Mouse (Mus musculus) brain, embryonic 18.5 days (tissue): ENCODE results near the gene Tuba1b.

ENCODE experiments used
- DNase-seq: peaks from one replicate; pipeline ENCODE4 v3.0.0-alpha.2; 2012; ENCODE audit warnings: low read depth, low spot score

The Tuba1b gene

DNA sequence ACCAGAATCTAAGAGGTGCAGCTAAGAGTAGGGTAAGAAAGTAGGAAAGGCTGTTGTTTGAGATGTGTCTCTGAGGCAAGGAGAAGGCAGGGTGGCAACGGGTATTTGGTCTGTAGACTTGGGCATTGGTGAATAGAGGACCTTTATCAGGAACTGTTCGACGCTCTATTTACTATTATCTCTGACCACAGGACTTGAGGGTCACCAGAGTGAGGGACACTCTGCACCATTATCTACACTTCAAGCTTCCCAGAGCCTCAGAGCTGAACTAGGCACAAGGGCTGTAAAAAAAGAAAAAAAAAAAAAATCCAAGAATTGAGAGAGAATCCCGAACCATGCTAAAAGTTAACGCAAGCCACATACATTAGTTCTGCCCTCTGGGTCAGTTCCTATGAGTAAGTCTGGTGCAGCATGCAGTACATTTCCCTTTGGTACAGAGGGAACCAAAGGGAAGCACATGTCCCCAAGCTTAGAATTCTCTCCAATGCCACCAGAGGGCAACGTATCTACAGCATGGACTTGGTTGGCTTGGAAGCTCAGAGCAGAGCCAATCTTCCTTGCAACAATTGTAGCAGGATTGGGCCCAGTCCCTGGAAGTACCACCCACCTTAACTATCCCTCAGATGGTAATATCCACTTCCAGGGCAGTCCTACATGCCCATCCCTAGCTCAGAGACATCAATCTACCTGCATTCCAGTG lies 42.3 kb downstream of the Tuba1b start:
- peak; percentile 52 for DNase-seq

DNA sequence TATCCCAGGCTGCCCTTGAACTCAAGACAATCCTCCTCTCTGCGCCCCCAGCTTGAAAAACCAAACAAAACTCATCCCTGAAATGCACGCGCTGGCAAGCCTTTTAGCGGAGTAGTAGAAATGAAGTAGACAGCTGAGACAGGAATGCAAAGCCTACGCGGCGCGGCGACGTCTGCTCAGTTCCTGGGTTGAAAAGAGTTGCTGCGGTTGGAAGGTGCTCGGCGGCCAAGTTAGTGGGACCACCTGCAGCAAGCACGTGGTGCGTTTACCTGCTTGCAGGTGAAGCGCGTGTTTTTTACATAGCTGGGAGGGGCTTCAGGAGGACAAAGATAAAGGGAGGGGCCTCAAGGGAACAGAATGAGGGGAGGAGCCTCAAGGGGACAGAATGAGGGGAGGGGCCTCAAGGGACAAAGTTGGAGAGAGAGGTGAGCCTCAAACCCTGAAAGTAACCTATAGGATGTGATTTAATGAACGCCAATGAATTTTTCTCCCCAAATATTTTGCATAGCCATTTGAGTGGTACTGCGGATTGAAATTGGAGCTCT lies 43.1 kb downstream of the Tuba1b start:
- no peak for DNase-seq

DNA sequence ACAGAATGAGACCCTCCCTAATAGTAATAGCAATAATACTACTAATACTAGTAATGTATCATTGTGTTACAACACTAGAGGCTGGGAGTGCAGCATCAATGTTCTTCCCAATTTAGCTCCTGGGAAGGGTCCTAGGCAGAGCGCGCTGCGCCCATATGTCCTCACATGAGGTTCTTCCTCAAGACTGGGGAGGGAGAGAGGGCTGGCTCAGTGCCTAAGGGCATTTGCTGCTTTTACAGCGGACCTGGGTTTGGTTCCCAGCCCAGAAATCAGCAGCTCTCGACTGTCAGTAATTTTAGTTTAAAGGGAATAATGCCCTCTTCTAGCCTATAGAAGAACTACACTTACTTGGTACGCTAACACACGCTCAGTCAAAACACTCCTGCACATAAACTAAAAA lies 46.8 kb downstream of the Tuba1b start:
- no peak for DNase-seq

DNA sequence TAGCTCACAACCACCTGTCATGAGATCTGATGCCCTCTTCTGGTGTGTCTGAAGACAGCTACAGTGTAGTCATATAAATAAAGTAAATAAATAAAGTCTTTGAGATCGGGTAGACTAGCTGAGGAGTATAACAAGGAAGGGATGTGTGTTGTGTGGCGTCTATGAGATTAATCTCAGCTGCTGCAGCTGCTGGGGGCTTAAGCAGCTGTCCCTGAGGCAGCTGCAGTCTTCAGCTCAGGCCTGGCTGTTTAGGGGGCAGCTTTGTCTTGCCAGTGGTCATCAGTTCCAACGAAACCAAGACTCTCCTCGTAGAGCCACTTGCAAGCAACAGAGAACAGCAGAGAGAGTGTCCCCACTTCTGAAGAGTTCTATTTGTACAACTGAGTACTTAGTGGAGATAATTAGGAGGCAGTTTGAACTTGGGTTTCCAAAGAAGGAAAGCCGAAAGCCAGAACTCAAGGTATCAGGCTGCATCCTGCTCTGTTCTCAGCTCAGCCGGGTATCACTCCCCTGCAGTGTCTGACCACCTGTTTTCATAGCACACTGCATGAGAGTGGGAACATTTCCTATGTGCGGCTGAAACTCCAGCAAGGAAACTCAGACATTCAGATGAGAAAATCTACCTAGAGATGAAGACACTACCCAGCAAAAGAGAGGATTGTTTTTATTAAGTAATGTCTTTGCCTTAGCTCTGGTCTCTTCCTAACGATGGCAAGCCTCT lies 47.5 kb downstream of the Tuba1b start:
- no peak for DNase-seq

DNA sequence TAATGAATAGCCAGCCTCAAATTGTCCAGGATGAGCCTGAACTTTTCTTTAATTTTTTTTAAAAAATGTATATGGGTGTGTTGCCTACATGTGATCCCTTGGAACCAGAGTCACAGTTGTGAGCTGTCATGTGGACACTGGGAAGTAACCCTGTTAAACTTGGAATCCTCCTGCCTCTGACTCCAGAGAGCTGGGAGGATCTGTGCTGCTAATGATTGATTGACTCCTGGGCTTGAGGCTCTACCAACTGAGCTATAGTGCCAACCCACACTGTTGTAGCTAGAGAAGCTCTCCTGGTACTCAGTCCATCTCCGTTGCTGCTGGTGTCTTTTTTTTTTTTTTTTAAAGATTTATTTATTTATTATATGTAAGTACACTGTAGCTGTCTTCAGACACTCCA lies 50.3 kb downstream of the Tuba1b start:
- no peak for DNase-seq

DNA sequence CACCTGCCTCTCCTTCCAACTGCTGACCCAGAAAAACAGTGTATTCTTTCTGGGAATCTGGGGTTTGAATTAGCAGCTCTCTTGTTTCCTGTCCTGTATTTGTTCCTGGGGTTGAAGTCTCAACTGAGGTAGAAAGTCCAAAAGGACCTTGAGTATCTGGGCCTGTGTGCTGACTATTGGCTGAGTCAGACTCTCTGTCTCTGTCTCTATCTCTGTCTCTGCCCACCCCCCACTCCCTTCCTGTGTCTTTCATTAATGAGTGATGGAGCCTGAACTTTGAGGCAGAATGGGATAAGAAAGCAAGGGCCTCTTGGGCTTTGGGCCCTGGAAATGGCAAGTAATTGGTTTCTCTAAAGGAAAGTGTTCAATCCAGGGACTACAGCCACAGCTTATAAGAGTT lies 50.7 kb downstream of the Tuba1b start:
- DNase-seq, result no peak

DNA sequence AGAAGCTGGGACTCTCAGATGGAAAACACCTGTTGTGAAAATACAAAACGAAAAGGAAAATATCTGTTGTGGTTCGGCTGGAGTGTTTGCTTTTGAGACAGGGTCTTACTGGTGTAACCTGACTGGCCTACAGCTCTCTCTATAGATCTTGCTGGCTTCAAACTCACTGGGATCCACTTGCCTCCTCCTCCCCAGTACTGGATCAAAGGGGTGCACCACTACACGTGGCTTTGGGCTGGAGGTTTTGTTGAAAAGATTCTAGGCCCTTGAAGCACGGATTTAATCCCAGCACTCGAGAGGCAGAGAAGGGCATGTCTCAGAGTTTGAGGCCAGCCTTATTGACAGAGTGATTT lies 52.7 kb downstream of the Tuba1b start:
- DNase-seq, result no peak
